Mouse (Mus musculus): ENCODE measurements at regions not wholly inside any gene's neighbourhood (a gene's known extent, or its start where the extent isn't known, plus 50 kb on each side); places are given as distances from the start of the nearest gene placed in this dataset.

- TF ChIP-seq EP300 (IDR thresholded peaks at IDR 0.05; ENCODE audit: insufficient read depth, low read depth, low read length): no peak
- no peak for TF ChIP-seq CTCF (IDR thresholded peaks at IDR 0.05; ENCODE audit: low read depth, low read length)
- TF ChIP-seq POLR2A (IDR thresholded peaks at IDR 0.05; ENCODE audit: insufficient read depth, low read length): no peak
These were observed 154.9 kb upstream of the Slc30a5 start for GRCm38 (mm10) chr13:100988116-100988515.

Data from ES-Bruce4 (cell line).